28 mouse cellular contexts compared by ENCODE assay signal in the genomic region with DNA sequence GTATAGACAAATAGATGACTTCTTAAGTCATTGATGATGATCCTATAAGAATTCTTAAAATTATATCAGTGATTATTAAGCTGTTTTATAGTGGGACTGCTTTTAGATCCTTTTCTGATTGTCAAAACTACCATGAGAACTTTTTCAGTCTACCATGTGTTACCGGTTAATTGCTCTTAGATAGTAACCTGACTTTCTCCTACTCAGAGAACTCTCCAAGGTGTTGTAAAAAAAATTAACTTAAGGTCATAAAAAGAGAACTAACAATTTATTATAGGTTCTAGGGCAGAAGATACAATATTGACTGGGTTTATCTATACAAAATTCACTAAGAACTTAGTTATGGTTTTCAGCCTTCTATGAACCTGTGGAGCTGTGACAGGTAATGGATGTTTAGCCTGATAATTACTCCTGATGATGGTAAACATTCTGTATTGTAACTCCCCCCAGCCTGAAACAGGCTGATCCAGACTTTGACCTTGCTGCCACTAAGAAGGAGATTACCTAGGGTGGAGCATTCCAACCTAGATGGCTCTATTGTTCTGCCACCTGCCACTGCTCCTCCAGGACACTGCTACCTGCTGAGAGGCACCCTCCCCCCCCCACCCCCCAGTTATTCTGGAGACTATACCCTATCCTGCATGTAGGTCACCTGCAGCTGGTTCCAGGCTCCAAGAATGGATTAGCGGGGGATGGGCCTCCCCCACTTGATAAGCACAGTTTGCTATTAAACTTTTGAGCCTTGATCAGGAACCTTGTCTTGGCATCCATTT.
DNase-seq lines count a peak whose midpoint lies in the region; ATAC-seq and TF ChIP-seq lines count a peak whose summit lies in the region.
"Had no signal": no experiment of that assay in that cellular context is flagged by ENCODE, and none has a peak within 500 bp of the region (broad histone marks: within the 10 kb centered on the region; RNA-seq: fewer than 3 reads in every experiment).

No protein-coding gene starts in this region.

- no peaks in the 10 kb centered on the region for H3K36me3 ChIP-seq in ES-Bruce4 (ENCODE audit: control insufficient read depth, insufficient read depth, low read length, poor library complexity, severe bottlenecking)
- no peaks in the 10 kb centered on the region for H3K36me3 ChIP-seq in intestine, embryonic 16.5 days (ENCODE audit: control insufficient read depth, insufficient read depth, low read length)
- H3K36me3 ChIP-seq: embryonic facial prominence, embryonic 10.5 days; embryonic facial prominence, embryonic 13.5 days; forebrain, embryonic 12.5 days; forebrain, embryonic 15.5 days; heart, embryonic 12.5 days; heart, embryonic 15.5 days; hindbrain, embryonic 10.5 days; hindbrain, embryonic 15.5 days had no signal

- H3K27me3 ChIP-seq in ES-Bruce4 (ENCODE audit: control insufficient read depth, insufficient read depth, low read length, poor library complexity, severe bottlenecking): no peaks in the 10 kb centered on the region
- H3K27me3 ChIP-seq in intestine, embryonic 16.5 days (replicated peaks; ENCODE audit: control insufficient read depth, insufficient read depth, low read length): no peaks in the 10 kb centered on the region
- H3K27me3 ChIP-seq: embryonic facial prominence, embryonic 13.5 days; forebrain, embryonic 12.5 days; forebrain, embryonic 15.5 days; heart, embryonic 12.5 days; heart, embryonic 15.5 days; hindbrain, embryonic 15.5 days had no signal

- peak; percentile 98 for TF ChIP-seq EP300 in ES-Bruce4 (IDR thresholded peaks at IDR 0.05; ENCODE audit: insufficient read depth, low read depth, low read length)

- no peak for TF ChIP-seq CTCF in ES-Bruce4 (IDR thresholded peaks at IDR 0.05; ENCODE audit: low read depth, low read length)

- peak overlapping the region; percentile 98 for H3K27ac ChIP-seq in ES-Bruce4 (ENCODE audit: insufficient read depth, low read length)
- H3K27ac ChIP-seq in intestine, embryonic 16.5 days (ENCODE audit: low read length): no peak overlapping the region
- H3K27ac ChIP-seq: embryonic facial prominence, embryonic 10.5 days; embryonic facial prominence, embryonic 13.5 days; forebrain, embryonic 12.5 days; forebrain, embryonic 15.5 days; heart, embryonic 15.5 days; hindbrain, embryonic 10.5 days; hindbrain, embryonic 15.5 days had no signal

- no peak overlapping the region for H3K9ac ChIP-seq in ES-Bruce4 (ENCODE audit: low read depth, poor library complexity, severe bottlenecking)
- H3K9ac ChIP-seq in intestine, embryonic 16.5 days (ENCODE audit: low read depth, low read length): no peak overlapping the region
- H3K9ac ChIP-seq: embryonic facial prominence, embryonic 13.5 days; forebrain, embryonic 12.5 days; forebrain, embryonic 15.5 days; heart, embryonic 12.5 days; heart, embryonic 15.5 days; hindbrain, embryonic 15.5 days had no signal

- TF ChIP-seq POLR2A in ES-Bruce4 (IDR thresholded peaks at IDR 0.05; ENCODE audit: insufficient read depth, low read length): no peak

- DNase-seq in ES-CJ7 (ENCODE audit: low read depth, low spot score) (peak; percentile 96), WW6 (ENCODE audit: low read depth, low spot score) (peak; percentile 34)
- no peak for DNase-seq in right cerebral cortex, postnatal 10 days (ENCODE audit: low spot score in 2 of 2)
- DNase-seq in thymus, postnatal 25 days: no peak
- DNase-seq in kidney, postnatal 14 days: no peak
- DNase-seq: adrenal gland, adult 2 months; adrenal gland, postnatal 14 days; cerebellum, adult 11 months; cerebellum, adult 8-10 months; cerebellum, postnatal 10 days; cerebellum, postnatal 36 days; embryo, embryonic 11 days; gastrocnemius, postnatal 25 days; heart, postnatal 10 days; heart, postnatal 36 days; kidney, adult 2 months had no signal

- H3K4me1 ChIP-seq in ES-Bruce4 (ENCODE audit: control insufficient read depth, insufficient read depth, low read length): no peaks in the 10 kb centered on the region
- no peaks in the 10 kb centered on the region for H3K4me1 ChIP-seq in intestine, embryonic 16.5 days (ENCODE audit: control insufficient read depth, insufficient read depth, low read length)
- H3K4me1 ChIP-seq: embryonic facial prominence, embryonic 10.5 days; embryonic facial prominence, embryonic 13.5 days; forebrain, embryonic 12.5 days; forebrain, embryonic 15.5 days; heart, embryonic 12.5 days; heart, embryonic 15.5 days; hindbrain, embryonic 10.5 days; hindbrain, embryonic 15.5 days had no signal

- peak; percentile 86 for ATAC-seq in intestine, embryonic 16.5 days
- ATAC-seq: CD4-positive, CD25-positive, alpha-beta regulatory T cell, adult 4 months; forebrain, embryonic 15.5 days had no signal

- H3K9me3 ChIP-seq in ES-Bruce4 (replicated peaks; ENCODE audit: control insufficient read depth, insufficient read depth, low read length, poor library complexity, severe bottlenecking): peaks cover 23% of the 10 kb centered on the region
- H3K9me3 ChIP-seq in intestine, embryonic 16.5 days (ENCODE audit: control insufficient read depth, low read length): no peaks in the 10 kb centered on the region
- H3K9me3 ChIP-seq: embryonic facial prominence, embryonic 10.5 days; embryonic facial prominence, embryonic 13.5 days; forebrain, embryonic 12.5 days; forebrain, embryonic 15.5 days; heart, embryonic 12.5 days; heart, embryonic 15.5 days; hindbrain, embryonic 10.5 days; hindbrain, embryonic 15.5 days had no signal

- 76% methylated on average over 2 of the region's 2 CpGs for WGBS in intestine, embryonic 16.5 days

- no peak overlapping the region for H3K4me2 ChIP-seq in intestine, embryonic 16.5 days (ENCODE audit: low read depth, low read length)
- H3K4me2 ChIP-seq: embryonic facial prominence, embryonic 13.5 days; forebrain, embryonic 12.5 days; forebrain, embryonic 15.5 days; heart, embryonic 12.5 days; heart, embryonic 15.5 days; hindbrain, embryonic 15.5 days had no signal

- no peak overlapping the region for H3K4me3 ChIP-seq in ES-Bruce4 (ENCODE audit: low read depth, low read length)
- no peak overlapping the region for H3K4me3 ChIP-seq in intestine, embryonic 16.5 days (ENCODE audit: low read length)
- H3K4me3 ChIP-seq: embryonic facial prominence, embryonic 10.5 days; embryonic facial prominence, embryonic 13.5 days; erythroblast, embryonic 14.5 days; forebrain, embryonic 12.5 days; forebrain, embryonic 15.5 days; heart, embryonic 12.5 days; heart, embryonic 15.5 days; hindbrain, embryonic 10.5 days; hindbrain, embryonic 15.5 days had no signal

Comparison
In these comparisons a context has a peak if more than half of its experiments do, and no peak if none do; other contexts are left out.
1. DNase-seq: peak in ES-CJ7 (single experiment) and WW6 (single experiment); none in right cerebral cortex, postnatal 10 days (0 of 2), thymus, postnatal 25 days (single experiment) and kidney, postnatal 14 days (single experiment).